Mouse (Mus musculus): ENCODE measurements around the gene Dlg4. TPM values are rescaled to one million over a fixed set of nuclear protein-coding genes. Genes with fewer than 3 reads are reported as not detected.

Dlg4 gene
- total RNA-seq, 2 experiments from 2014 or later: 3.2 to 5.2 TPM

GRCm38 (mm10) chr11:69989949-69990348, 26.8 kb upstream of the Dlg4 start:
- TF ChIP-seq CTCF (IDR thresholded peaks at IDR 0.05): no peak
- intact Hi-C loops (cut with DNase I): loop anchor here (10.0 kb wide), 3 partner anchors 325 to 655 kb away; partner anchors contain the start of genes Cd68, Kdm6b, Mpdu1 and Rnf167
- Histone ChIP-seq H3K4me3 (peak overlapping the region; percentile 84; the same call in 1 of the 2 replicates), H3K27ac (peak overlapping the region; percentile 99)
- DNase-seq: no peak

GRCm38 (mm10) chr11:69990850-69991691, 25.7 kb upstream of the Dlg4 start, which contains the start of gene Gabarap:
Gabarap (plus strand) TSS chr11:69991143.
- DNase-seq: peak; percentile 97
- Histone ChIP-seq H3K4me3 (peak within 1 kb of the TSS; percentile 84), H3K27ac (peak within 1 kb of the TSS; percentile 99)
- no peak; the same call in 1 of the 2 replicates for TF ChIP-seq CTCF (IDR thresholded peaks at IDR 0.05)
- intact Hi-C loops (cut with DNase I): loop anchor here (10.0 kb wide), 3 partner anchors 326 to 654 kb away; partner anchors contain the start of genes Cd68, Kdm6b, Mpdu1 and Rnf167

GRCm38 (mm10) chr11:69991711-69992110, 25.0 kb upstream of the Dlg4 start:
- peak overlapping the region; percentile 99 for H3K27ac ChIP-seq
- no peak for TF ChIP-seq CTCF (IDR thresholded peaks at IDR 0.05)
- intact Hi-C loops (cut with DNase I): loop anchor here (10.0 kb wide), 3 partner anchors 327 to 653 kb away; partner anchors contain the start of genes Cd68, Kdm6b, Mpdu1 and Rnf167
- DNase-seq: no peak
- peak overlapping the region; percentile 84 for H3K4me3 ChIP-seq

- TF ChIP-seq CTCF (IDR thresholded peaks at IDR 0.05): no peak
- intact Hi-C loops (cut with DNase I): loop anchor here (10.0 kb wide), 3 partner anchors 328 to 652 kb away; partner anchors contain the start of genes Cd68, Kdm6b, Mpdu1 and Rnf167
Observed at GRCm38 (mm10) chr11:69992396-69992795, 24.3 kb upstream of the Dlg4 start.

GRCm38 (mm10) chr11:69992932-69993331, 23.8 kb upstream of the Dlg4 start:
- intact Hi-C loops (cut with DNase I): loop anchor here (10.0 kb wide), 3 partner anchors 328 to 652 kb away; partner anchors contain the start of genes Cd68, Kdm6b, Mpdu1 and Rnf167
- DNase-seq: no peak
- H3K4me3 ChIP-seq: peak overlapping the region; percentile 84
- TF ChIP-seq CTCF (IDR thresholded peaks at IDR 0.05): no peak
- peak overlapping the region; percentile 99 for H3K27ac ChIP-seq

More at GRCm38 (mm10) chr11:69992396-69992795, 24.3 kb upstream of the Dlg4 start:
- H3K27ac ChIP-seq: peak overlapping the region; percentile 99
- no peak for DNase-seq
- peak overlapping the region; percentile 84 for H3K4me3 ChIP-seq

GRCm38 (mm10) chr11:69994401-69995090, 22.2 kb upstream of the Dlg4 start:
- DNase-seq: no peak
- intact Hi-C loops (cut with DNase I): loop anchor here (10.0 kb wide), 3 partner anchors 330 to 650 kb away; partner anchors contain the start of genes Cd68, Kdm6b, Mpdu1 and Rnf167
- H3K4me3 ChIP-seq: peak overlapping the region; percentile 98
- peak; percentile 1; the same call in 1 of the 2 replicates for TF ChIP-seq CTCF (IDR thresholded peaks at IDR 0.05)
- H3K27ac ChIP-seq: peak overlapping the region; percentile 100

- H3K4me3 ChIP-seq: peak within 1 kb of the TSS; percentile 98
- peak; percentile 56 for TF ChIP-seq CTCF (IDR thresholded peaks at IDR 0.05)
- H3K27ac ChIP-seq: peak within 1 kb of the TSS; percentile 100
- intact Hi-C loops (cut with DNase I): loop anchor here (10.0 kb wide), 3 partner anchors 331 to 649 kb away; partner anchors contain the start of genes Cd68, Kdm6b, Mpdu1 and Rnf167
- peak; percentile 98 for DNase-seq
Observed at GRCm38 (mm10) chr11:69995391-69995960, 21.3 kb upstream of the Dlg4 start, which contains the start of gene Phf23. Phf23 (plus strand) TSS chr11:69995777.

- DNase-seq: peak; percentile 82
- no peak for TF ChIP-seq CTCF (IDR thresholded peaks at IDR 0.05)
- H3K4me3 ChIP-seq: peak overlapping the region; percentile 98
- intact Hi-C loops (cut with DNase I): loop anchor here (10.0 kb wide), 3 partner anchors 332 to 648 kb away; partner anchors contain the start of genes Cd68, Kdm6b, Mpdu1 and Rnf167
- H3K27ac ChIP-seq: peak overlapping the region; percentile 100
Observed at GRCm38 (mm10) chr11:69996161-69997061, 20.3 kb upstream of the Dlg4 start.

- no peak for TF ChIP-seq CTCF (IDR thresholded peaks at IDR 0.05)
- Histone ChIP-seq H3K4me3 (peak overlapping the region; percentile 98), H3K27ac (peak overlapping the region; percentile 100)
- intact Hi-C loops (cut with DNase I): loop anchor here (10.0 kb wide), 3 partner anchors 332 to 648 kb away; partner anchors contain the start of genes Cd68, Kdm6b, Mpdu1 and Rnf167
- peak; percentile 97 for DNase-seq
Observed at GRCm38 (mm10) chr11:69997070-69997509, 19.7 kb upstream of the Dlg4 start.
